Comparison of ENCODE assay signal across 7 mouse cellular contexts in the genomic region with DNA sequence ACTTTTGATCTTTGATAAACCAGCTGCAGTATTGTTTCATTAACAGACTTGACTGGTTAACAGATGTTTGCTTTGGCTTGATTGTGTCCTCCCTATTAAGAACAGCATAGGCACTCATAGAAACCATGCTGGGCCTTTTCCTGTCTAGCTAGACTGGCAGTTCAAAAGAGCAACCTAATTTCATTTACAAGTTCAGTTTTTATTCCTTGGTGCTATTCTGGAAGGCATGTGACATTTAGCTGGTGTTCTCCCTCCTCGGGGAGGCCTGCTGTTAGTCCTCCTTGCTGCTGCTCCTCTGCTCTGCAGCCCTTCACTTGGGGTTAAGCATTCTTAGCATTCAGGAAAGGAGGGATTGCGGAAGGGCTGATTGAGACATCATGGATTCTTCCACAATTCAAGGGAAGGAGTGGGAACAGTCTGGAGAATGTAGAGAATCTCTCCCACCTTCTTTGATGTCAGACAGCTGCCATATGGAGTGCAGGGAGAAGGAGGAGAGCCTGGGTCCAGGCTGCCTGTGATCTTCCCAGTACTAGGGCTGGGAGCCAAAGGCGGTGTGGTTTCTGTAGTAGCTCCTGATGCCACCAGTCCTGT. TPM values are rescaled to one million over a fixed set of nuclear protein-coding genes. Genes with fewer than 3 reads are reported as not detected.
DNase-seq lines count a peak whose midpoint lies in the region; ATAC-seq lines count a peak whose summit lies in the region.

No protein-coding gene starts in this region.

- H3K27ac ChIP-seq in limb, embryonic 12.5 days, result peak overlapping the region; percentile 60

- intact Hi-C loops in heart, postnatal 10 days (cut with DNase I), result no loop called here

- no peaks in the 10 kb centered on the region for H3K27me3 ChIP-seq in limb, embryonic 12.5 days

- DNase-seq in urinary bladder, postnatal 14 days (ENCODE audit: low spot score), result peak; percentile 40
- no peak for DNase-seq in urinary bladder, adult 18-20 months (ENCODE audit: low spot score in 2 of 2)
- peak; percentile 84 to 85 for DNase-seq in cerebellum, postnatal 36 days
- DNase-seq in heart, postnatal 10 days, result peak; percentile 42 to 52
- peak; percentile 52 for DNase-seq in retina, postnatal 1 day
- DNase-seq in spleen, postnatal 36 days (ENCODE audit: low spot score in 2 of 2), result no peak

- ATAC-seq in limb, embryonic 12.5 days (ENCODE audit: insufficient number of reproducible peaks, insufficient read depth, low FRiP score, low TSS enrichment, low read depth), result no peak

- H3K9me3 ChIP-seq in limb, embryonic 12.5 days, result no peaks in the 10 kb centered on the region

- peaks cover 59% of the 10 kb centered on the region for H3K4me1 ChIP-seq in limb, embryonic 12.5 days (replicated peaks)

- WGBS in limb, embryonic 12.5 days, result 25% methylated on average over 3 of the region's 3 CpGs

- H3K9ac ChIP-seq in limb, embryonic 12.5 days (replicated peaks), result no peak overlapping the region

- peaks cover 14% of the 10 kb centered on the region for H3K36me3 ChIP-seq in limb, embryonic 12.5 days

- H3K4me3 ChIP-seq in limb, embryonic 12.5 days (replicated peaks), result no peak overlapping the region

- no peak overlapping the region; the same call in 1 of the 2 replicates for H3K4me2 ChIP-seq in limb, embryonic 12.5 days

RNA-seq across cellular contexts. Expression of gene Kat6b, which starts 42.7 kb away (rescaled TPM):
- total RNA-seq in heart, postnatal 10 days (2021), result 10 to 100 TPM; 39.2 to 39.3 TPM
- polyA plus RNA-seq in limb, embryonic 12.5 days (2016; fragmentation: Nextera tagmentation; extraction: Ambion mirVana), result 30.9 and 31.3 TPM in 2 replicates

Comparison
In these comparisons a context has a peak if more than half of its experiments do, and no peak if none do; other contexts are left out.
1. DNase-seq: peak in urinary bladder, postnatal 14 days (single experiment), cerebellum, postnatal 36 days (2 of 2), heart, postnatal 10 days (2 of 2) and retina, postnatal 1 day (single experiment); none in urinary bladder, adult 18-20 months (0 of 2) and spleen, postnatal 36 days (0 of 2).